Mouse (Mus musculus): ENCODE measurements around the gene Rgs9bp.

GRCm38 (mm10) chr7:35559838-35560237 is 25.5 kb downstream of the Rgs9bp start:
- no peak for TF ChIP-seq HCFC1 (IDR thresholded peaks at IDR 0.05; ENCODE audit: borderline replicate concordance, insufficient read depth, low read length)
- TF ChIP-seq CHD2 (IDR thresholded peaks at IDR 0.05; ENCODE audit: low read depth, low read length), result no peak
- no peak for TF ChIP-seq ZC3H11A (IDR thresholded peaks at IDR 0.05; ENCODE audit: borderline replicate concordance, low read depth, low read length)
- no peak for TF ChIP-seq ZNF384 (IDR thresholded peaks at IDR 0.05; ENCODE audit: low read depth, low read length)
